Mouse (Mus musculus): Measurements from ENCODE around the gene Cd81. TPM values are rescaled to one million over a fixed set of nuclear protein-coding genes. Genes with fewer than 3 reads are reported as not detected.
A peak's percentile ranks its signal among the peaks of the same experiment; 100 is the strongest.

Cd81 gene
- polyA plus RNA-seq, 1 experiment: 227 TPM

DNA sequence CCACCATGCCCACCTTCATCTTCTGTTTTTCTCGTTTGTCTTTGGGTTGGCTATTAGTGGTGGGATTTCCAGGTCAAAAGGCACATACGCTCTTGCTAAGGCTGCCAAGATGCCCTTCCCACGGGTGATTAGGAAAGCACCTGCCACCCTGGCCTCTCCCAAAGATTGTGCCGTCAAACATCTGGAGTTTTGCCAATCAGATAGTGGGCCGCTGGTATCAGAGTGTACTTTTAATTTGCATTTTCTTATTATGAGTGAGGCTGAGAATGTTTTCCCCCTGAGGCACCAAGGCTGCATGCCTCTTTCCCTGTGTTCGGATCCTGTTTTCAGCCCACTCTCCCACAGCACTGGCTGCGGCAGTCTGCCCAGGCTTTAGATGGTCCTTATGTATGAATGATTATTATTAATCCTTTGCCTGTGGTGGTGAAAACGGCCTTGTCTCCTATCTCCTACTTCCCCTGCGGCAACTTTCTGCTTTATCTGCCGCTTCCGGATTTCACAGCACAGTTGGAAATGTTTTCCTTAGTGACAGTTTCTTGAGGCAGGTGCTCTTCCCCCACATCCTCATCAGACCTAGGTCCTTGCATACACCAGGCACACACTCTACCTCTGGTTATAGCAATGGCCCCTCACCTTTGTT is 52.8 kb downstream of the Cd81 start:
- Histone ChIP-seq H3K36me3 (ENCODE audit: control insufficient read depth, insufficient read depth, low read length) (no peaks in the 10 kb centered on the region), H3K4me3 (ENCODE audit: low read depth, low read length) (no peak overlapping the region), H3K27ac (ENCODE audit: insufficient read depth, low read depth, low read length) (peak overlapping the region; percentile 67), H3K4me1 (ENCODE audit: control insufficient read depth, insufficient read depth, insufficient read length, low read length) (peaks cover 16% of the 10 kb centered on the region; the same call in 1 of the 2 replicates), H3K27me3 (ENCODE audit: control insufficient read depth, insufficient read depth, low read length) (0 out of 2 replicates have a peak, but pooled peaks cover 4% of the 10 kb centered on the region)
- TF ChIP-seq POLR2A (IDR thresholded peaks at IDR 0.05; ENCODE audit: low read depth, low read length) (no peak), CTCF (IDR thresholded peaks at IDR 0.05; ENCODE audit: extremely low read depth, insufficient read length, insufficient replicate concordance, low read depth, low read length) (no peak)
- WGBS: 15% methylated on average over 11 of the region's 11 CpGs

GRCm38 (mm10) chr7:143106062-143106461 is 53.5 kb downstream of the Cd81 start, which contains the start of gene Kcnq1:
Gene Kcnq1, plus strand, starts transcription at chr7:143106362.
- WGBS: 29% methylated on average over 4 of the region's 4 CpGs
- peak within 1 kb of the TSS; percentile 67 for H3K27ac ChIP-seq (ENCODE audit: insufficient read depth, low read depth, low read length)

DNA sequence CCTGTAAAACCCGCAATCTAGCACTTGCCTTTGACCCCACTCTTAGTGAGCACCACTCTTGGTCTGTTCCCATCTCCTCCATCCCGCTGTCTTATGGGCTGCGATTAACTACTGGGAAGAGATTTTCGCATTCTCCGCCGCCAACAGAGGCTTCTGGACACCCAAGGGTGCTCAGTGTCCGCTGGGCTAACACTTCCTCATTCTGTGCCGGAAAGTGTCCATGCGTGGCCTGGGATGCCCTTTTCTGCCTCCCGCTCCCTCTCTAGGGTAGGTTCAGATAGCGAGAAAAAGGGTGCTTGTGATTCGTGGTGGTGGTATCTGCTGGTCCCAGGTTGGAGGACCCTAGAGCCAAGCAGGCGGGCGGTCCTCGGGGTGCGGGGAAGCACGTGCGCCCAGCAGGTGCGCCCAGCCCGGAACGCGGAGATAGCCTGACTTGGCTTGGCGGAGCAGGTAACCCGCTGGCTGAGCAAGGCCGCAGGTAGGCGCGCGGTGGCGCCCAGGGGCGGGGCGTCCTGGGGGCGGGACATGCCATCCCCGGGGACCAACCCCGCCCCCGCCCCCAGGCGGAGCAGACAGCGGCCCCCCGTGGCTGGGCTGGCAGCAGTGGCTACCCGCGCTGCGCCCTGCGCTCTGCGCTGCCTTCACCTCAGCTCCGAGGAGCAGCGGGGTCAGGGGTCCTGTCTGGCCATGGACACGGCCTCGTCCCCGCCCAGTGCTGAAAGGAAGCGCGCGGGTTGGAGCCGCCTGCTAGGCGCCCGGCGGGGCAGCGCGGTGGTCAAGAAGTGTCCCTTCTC is 54.3 kb downstream of the Cd81 start:
- no peaks in the 10 kb centered on the region for H3K36me3 ChIP-seq (ENCODE audit: control insufficient read depth, insufficient read depth, low read length)
- peak overlapping the region; percentile 93 for H3K4me3 ChIP-seq (ENCODE audit: low read depth, low read length)
- 3% methylated on average over 57 of the region's 57 CpGs for WGBS

More at GRCm38 (mm10) chr7:143106062-143106461, 53.5 kb downstream of the Cd81 start, which contains the start of gene Kcnq1:
- H3K36me3 ChIP-seq (ENCODE audit: control insufficient read depth, insufficient read depth, low read length): no peaks in the 10 kb centered on the region
- 0 out of 2 replicates have a peak, but pooled peaks cover 4% of the 10 kb centered on the region for H3K27me3 ChIP-seq (ENCODE audit: control insufficient read depth, insufficient read depth, low read length)
- peak within 1 kb of the TSS; percentile 93 for H3K4me3 ChIP-seq (ENCODE audit: low read depth, low read length)
- TF ChIP-seq POLR2A (IDR thresholded peaks at IDR 0.05; ENCODE audit: low read depth, low read length): no peak
- no peak for TF ChIP-seq CTCF (IDR thresholded peaks at IDR 0.05; ENCODE audit: extremely low read depth, insufficient read length, insufficient replicate concordance, low read depth, low read length)
- H3K4me1 ChIP-seq (ENCODE audit: control insufficient read depth, insufficient read depth, insufficient read length, low read length): peaks cover 19% of the 10 kb centered on the region; the same call in 1 of the 2 replicates

DNA sequence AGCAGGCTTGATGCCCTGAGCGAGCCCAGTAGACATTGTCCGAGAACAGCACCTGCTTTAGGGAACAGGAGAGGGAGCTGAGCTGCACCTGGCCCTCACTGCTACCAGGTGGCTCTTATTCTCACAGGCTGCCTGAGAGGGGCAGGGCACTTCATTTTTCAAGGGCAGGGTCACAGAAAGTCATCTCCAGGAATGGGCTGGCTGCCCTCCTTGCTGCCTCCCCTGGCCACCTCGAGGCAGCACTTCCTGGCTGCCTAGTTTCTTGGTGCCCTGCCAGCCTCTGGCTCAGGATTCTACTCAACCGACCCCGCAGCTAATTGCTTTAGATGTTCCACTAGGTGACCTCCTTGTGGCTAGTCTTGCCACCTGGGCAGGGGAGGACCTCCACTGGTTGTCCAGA is 55.7 kb downstream of the Cd81 start:
- no peaks in the 10 kb centered on the region for H3K36me3 ChIP-seq (ENCODE audit: control insufficient read depth, insufficient read depth, low read length)
- no peak for TF ChIP-seq CTCF (IDR thresholded peaks at IDR 0.05; ENCODE audit: extremely low read depth, insufficient read length, insufficient replicate concordance, low read depth, low read length)
- TF ChIP-seq POLR2A (IDR thresholded peaks at IDR 0.05; ENCODE audit: low read depth, low read length): no peak; the same call in 1 of the 2 replicates
- 0 out of 2 replicates have a peak, but pooled peaks cover 4% of the 10 kb centered on the region for H3K27me3 ChIP-seq (ENCODE audit: control insufficient read depth, insufficient read depth, low read length)
- H3K4me1 ChIP-seq (ENCODE audit: control insufficient read depth, insufficient read depth, insufficient read length, low read length): peaks cover 20% of the 10 kb centered on the region; the same call in 1 of the 2 replicates
- WGBS: 5% methylated on average over 5 of the region's 5 CpGs
- peak overlapping the region; percentile 75 for H3K27ac ChIP-seq (ENCODE audit: insufficient read depth, low read depth, low read length)
- H3K4me3 ChIP-seq (ENCODE audit: low read depth, low read length): peak overlapping the region; percentile 93

More for the DNA sequence above, 54.3 kb downstream of the Cd81 start:
- H3K27me3 ChIP-seq (ENCODE audit: control insufficient read depth, insufficient read depth, low read length): 0 out of 2 replicates have a peak, but pooled peaks cover 4% of the 10 kb centered on the region
- TF ChIP-seq CTCF (IDR thresholded peaks at IDR 0.05; ENCODE audit: extremely low read depth, insufficient read length, insufficient replicate concordance, low read depth, low read length): 0 out of 2 replicates have a peak, but pooled peaks have one; percentile 23
- TF ChIP-seq POLR2A (IDR thresholded peaks at IDR 0.05; ENCODE audit: low read depth, low read length): no peak
- H3K27ac ChIP-seq (ENCODE audit: insufficient read depth, low read depth, low read length): peak overlapping the region; percentile 67
- H3K4me1 ChIP-seq (ENCODE audit: control insufficient read depth, insufficient read depth, insufficient read length, low read length): peaks cover 20% of the 10 kb centered on the region; the same call in 1 of the 2 replicates

GRCm38 (mm10) chr7:143108996-143109660 is 56.6 kb downstream of the Cd81 start:
- Histone ChIP-seq H3K27ac (ENCODE audit: insufficient read depth, low read depth, low read length) (peak overlapping the region; percentile 75), H3K4me1 (ENCODE audit: control insufficient read depth, insufficient read depth, insufficient read length, low read length) (peaks cover 20% of the 10 kb centered on the region; the same call in 1 of the 2 replicates), H3K27me3 (ENCODE audit: control insufficient read depth, insufficient read depth, low read length) (0 out of 2 replicates have a peak, but pooled peaks cover 4% of the 10 kb centered on the region), H3K4me3 (ENCODE audit: low read depth, low read length) (peak overlapping the region; percentile 93), H3K36me3 (ENCODE audit: control insufficient read depth, insufficient read depth, low read length) (no peaks in the 10 kb centered on the region)
- TF ChIP-seq POLR2A (IDR thresholded peaks at IDR 0.05; ENCODE audit: low read depth, low read length) (0 out of 2 replicates have a peak, but pooled peaks have one; percentile 8), CTCF (IDR thresholded peaks at IDR 0.05; ENCODE audit: extremely low read depth, insufficient read length, insufficient replicate concordance, low read depth, low read length) (no peak)
- WGBS: 4% methylated on average over 3 of the region's 3 CpGs

- no peak overlapping the region for H3K27ac ChIP-seq (ENCODE audit: insufficient read depth, low read depth, low read length)
- no peaks in the 10 kb centered on the region for H3K36me3 ChIP-seq (ENCODE audit: control insufficient read depth, insufficient read depth, low read length)
- peaks cover 18% of the 10 kb centered on the region; the same call in 1 of the 2 replicates for H3K4me1 ChIP-seq (ENCODE audit: control insufficient read depth, insufficient read depth, insufficient read length, low read length)
- H3K27me3 ChIP-seq (ENCODE audit: control insufficient read depth, insufficient read depth, low read length): 0 out of 2 replicates have a peak, but pooled peaks cover 4% of the 10 kb centered on the region
- WGBS: 25% methylated on average over 3 of the region's 3 CpGs
- no peak for TF ChIP-seq CTCF (IDR thresholded peaks at IDR 0.05; ENCODE audit: extremely low read depth, insufficient read length, insufficient replicate concordance, low read depth, low read length)
- TF ChIP-seq POLR2A (IDR thresholded peaks at IDR 0.05; ENCODE audit: low read depth, low read length): no peak
- H3K4me3 ChIP-seq (ENCODE audit: low read depth, low read length): peak overlapping the region; percentile 93
Observed at GRCm38 (mm10) chr7:143109696-143110095, 57.2 kb downstream of the Cd81 start.

All from small intestine, adult 2 months (tissue).